Mouse (Mus musculus) cortical plate, adult 2 months (tissue): Measurements from ENCODE around the gene Pard3b. TPM values are rescaled to one million over a fixed set of nuclear protein-coding genes. Genes with fewer than 3 reads are reported as not detected.

Experiments used
- H3K27ac ChIP-seq: fragments of 200-500 bp; 2 replicates; pipeline ENCODE4 v1.5.1; 2012; ENCODE audit warnings: low read length, control low read depth, inconsistent platforms; ENCODE audit not compliant: insufficient read depth
- H3K4me1 ChIP-seq: fragments of 200-500 bp; 2 replicates; pipeline ENCODE4 v1.6.1; 2011; ENCODE audit warnings: low read length; ENCODE audit not compliant: control insufficient read depth, insufficient read depth
- H3K4me3 ChIP-seq: fragments of 200-500 bp; 2 replicates; pipeline ENCODE4 v1.5.1; 2011; ENCODE audit warnings: mild to moderate bottlenecking, low read length, control low read depth; ENCODE audit not compliant: insufficient read depth
- CTCF ChIP-seq: fragments of 200-500 bp; IDR thresholded peaks from 2 replicates; pipeline ENCODE4 v1.5.1; 2011; ENCODE audit warnings: mild to moderate bottlenecking, control low read depth, low read length; ENCODE audit not compliant: insufficient read depth; ENCODE audit errors: extremely low read depth
- POLR2A ChIP-seq: fragments of 200-500 bp; IDR thresholded peaks from 2 replicates; pipeline ENCODE4 v1.6.1; 2011; ENCODE audit warnings: mild to moderate bottlenecking, low read length, control low read depth; ENCODE audit not compliant: insufficient read depth; ENCODE audit errors: extremely low read depth
- polyA plus RNA-seq: library from polyadenylated mRNA; depleted of rRNA; stranded (reverse); fragments of >200 nt; gene quantifications from 2 replicates; pipeline ENCODE4 v1.2.3, GENCODE M21; 2012

Pard3b gene
- polyA plus RNA-seq, 1 experiment = 1.3 TPM

GRCm38 (mm10) chr1:61657760-61658159 is 19.1 kb downstream of the Pard3b start:
- H3K4me3 ChIP-seq = no peak overlapping the region
- TF ChIP-seq POLR2A (no peak), CTCF (no peak)

DNA sequence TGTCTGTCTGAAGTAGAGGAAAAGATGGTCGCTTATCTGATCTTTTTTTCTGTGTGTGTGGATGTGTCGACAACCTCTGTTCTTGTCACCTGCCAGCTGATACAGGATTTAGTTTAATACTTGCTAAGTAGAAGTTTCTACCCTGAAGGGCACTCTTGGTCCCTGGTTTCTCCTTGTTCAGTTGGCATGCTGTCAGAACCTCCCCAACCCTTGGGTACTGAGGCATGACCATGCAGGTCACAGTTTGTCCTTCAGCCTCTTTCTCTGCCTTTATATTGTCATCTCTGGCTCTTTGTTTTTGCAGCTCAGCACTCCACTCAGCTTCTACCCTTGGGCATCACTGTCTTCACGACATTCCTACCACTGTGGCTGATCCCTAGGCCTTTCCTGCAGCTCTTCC is 21.3 kb downstream of the Pard3b start:
- no peaks in the 10 kb centered on the region for H3K4me1 ChIP-seq
- no peak overlapping the region for H3K4me3 ChIP-seq
- H3K27ac ChIP-seq = no peak overlapping the region
- TF ChIP-seq POLR2A (no peak), CTCF (no peak)

More at GRCm38 (mm10) chr1:61657760-61658159, 19.1 kb downstream of the Pard3b start:
- Histone ChIP-seq H3K27ac (no peak overlapping the region), H3K4me1 (no peaks in the 10 kb centered on the region)

GRCm38 (mm10) chr1:61685221-61685814 is 46.7 kb downstream of the Pard3b start:
- Histone ChIP-seq H3K4me1 (no peaks in the 10 kb centered on the region), H3K4me3 (no peak overlapping the region), H3K27ac (no peak overlapping the region)
- TF ChIP-seq POLR2A = no peak
- no peak for TF ChIP-seq CTCF

GRCm38 (mm10) chr1:61685921-61686320 is 47.3 kb downstream of the Pard3b start:
- Histone ChIP-seq H3K4me1 (no peaks in the 10 kb centered on the region), H3K27ac (no peak overlapping the region), H3K4me3 (no peak overlapping the region)
- TF ChIP-seq POLR2A (no peak), CTCF (no peak)

DNA sequence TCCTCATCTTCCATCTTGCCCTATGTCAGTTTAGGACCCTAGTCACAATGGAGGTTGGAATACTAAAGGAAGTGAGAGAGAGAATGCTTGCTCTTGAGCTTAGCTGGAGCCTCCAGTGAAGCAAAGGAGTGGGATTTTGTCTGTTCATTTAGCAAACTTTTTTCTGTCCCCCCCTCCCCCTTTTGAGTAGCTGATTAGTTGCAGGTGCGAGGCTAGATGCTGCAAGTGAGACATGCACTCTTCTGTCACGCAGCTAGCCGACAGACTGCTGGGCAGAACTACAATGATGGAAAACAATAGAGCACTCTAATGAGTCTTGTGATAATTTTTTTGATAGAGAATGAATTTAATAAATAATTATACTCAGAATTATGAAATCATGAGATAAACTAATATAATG is 49.7 kb downstream of the Pard3b start:
- Histone ChIP-seq H3K4me3 (no peak overlapping the region), H3K27ac (no peak overlapping the region)
- TF ChIP-seq POLR2A (no peak), CTCF (no peak)

DNA sequence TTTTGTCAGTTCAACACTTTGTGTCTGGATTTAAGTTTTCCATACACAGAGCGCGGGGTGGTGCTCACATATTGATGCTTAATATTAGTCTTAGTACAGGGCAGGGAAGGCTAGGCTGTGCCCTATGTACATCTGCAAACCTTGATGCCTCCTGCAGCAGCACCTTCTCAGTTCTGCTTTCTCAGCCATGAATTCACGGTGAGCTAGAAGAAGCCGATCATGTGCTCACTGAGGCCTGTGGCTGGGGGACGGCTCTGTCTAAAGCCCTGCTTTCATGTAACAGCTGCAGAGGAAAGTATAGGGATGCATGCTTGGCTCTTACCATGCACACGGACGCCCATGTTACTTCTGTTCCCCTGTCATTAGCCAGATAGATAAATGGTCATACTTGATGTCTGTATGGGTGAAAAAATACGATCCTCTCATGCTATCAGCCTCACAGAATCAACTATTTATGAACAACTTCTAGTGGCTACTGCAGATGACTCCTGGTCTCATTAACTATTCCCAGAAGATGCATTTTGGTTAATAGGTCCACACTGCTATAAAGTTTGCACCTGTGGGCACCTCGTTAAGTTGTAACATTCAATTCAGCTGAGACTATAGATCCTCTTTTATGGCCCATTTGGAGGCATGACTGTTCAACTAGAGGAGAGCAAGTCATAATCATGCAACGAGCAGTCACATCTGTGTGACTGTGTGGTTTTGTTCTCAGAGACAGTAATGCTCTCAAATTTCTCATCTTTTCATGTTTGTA is 60.0 kb downstream of the Pard3b start:
- Histone ChIP-seq H3K4me3 (no peak overlapping the region), H3K4me1 (no peaks in the 10 kb centered on the region; the same call in 1 of the 2 replicates), H3K27ac (no peak overlapping the region)
- TF ChIP-seq CTCF = no peak
- no peak for TF ChIP-seq POLR2A

More for the DNA sequence above, 49.7 kb downstream of the Pard3b start:
- no peaks in the 10 kb centered on the region for H3K4me1 ChIP-seq

GRCm38 (mm10) chr1:61709812-61710211 is 71.2 kb downstream of the Pard3b start:
- Histone ChIP-seq H3K27ac (no peak overlapping the region), H3K4me1 (no peaks in the 10 kb centered on the region), H3K4me3 (no peak overlapping the region)
- TF ChIP-seq POLR2A = no peak
- TF ChIP-seq CTCF = no peak

DNA sequence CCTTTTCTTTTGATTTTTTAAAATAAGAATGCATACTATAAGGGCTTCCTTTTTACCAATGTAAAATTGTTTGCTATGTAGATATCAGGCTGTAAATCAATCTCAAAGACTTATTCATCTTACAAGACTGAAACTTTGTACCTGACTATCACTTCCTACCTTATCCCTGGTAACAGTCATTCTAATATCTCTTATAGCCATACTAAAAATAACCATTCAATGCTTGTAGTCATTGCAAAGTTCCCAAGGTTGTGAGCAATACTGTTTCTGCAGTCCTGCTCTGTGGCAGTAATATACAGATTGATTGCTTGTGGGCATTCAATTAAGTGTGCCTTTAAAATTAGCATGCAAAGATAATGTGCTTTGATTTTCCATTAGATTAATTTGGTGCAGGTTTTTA is 72.9 kb downstream of the Pard3b start:
- H3K27ac ChIP-seq = no peak overlapping the region
- TF ChIP-seq CTCF = no peak
- TF ChIP-seq POLR2A = no peak
- no peaks in the 10 kb centered on the region for H3K4me1 ChIP-seq
- H3K4me3 ChIP-seq = no peak overlapping the region

DNA sequence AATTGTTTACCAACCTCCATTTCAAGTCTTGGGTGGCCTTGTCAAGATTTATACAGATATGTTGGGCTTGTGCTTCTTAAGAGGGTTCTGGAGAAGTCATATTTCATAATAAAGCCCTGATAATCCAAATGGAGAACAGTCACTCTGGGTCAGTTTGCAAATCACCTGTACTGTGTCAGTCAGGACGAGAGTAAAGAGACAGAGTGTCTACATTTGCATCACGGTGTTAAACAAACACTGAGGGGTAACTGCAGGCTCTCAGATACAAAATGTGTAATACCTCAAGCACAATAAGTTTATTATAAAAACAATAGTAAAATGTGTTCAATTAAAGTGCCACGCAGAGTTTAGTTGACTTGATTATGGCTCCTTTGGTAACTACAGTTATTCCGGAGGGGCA is 91.0 kb downstream of the Pard3b start:
- no peaks in the 10 kb centered on the region for H3K4me1 ChIP-seq
- H3K4me3 ChIP-seq = no peak overlapping the region
- TF ChIP-seq CTCF = no peak
- no peak for TF ChIP-seq POLR2A
- H3K27ac ChIP-seq = no peak overlapping the region

GRCm38 (mm10) chr1:61736550-61736949 is 97.9 kb downstream of the Pard3b start:
- no peaks in the 10 kb centered on the region for H3K4me1 ChIP-seq
- no peak for TF ChIP-seq CTCF
- no peak overlapping the region for H3K4me3 ChIP-seq

More at GRCm38 (mm10) chr1:61736550-61736949, 97.9 kb downstream of the Pard3b start:
- no peak overlapping the region for H3K27ac ChIP-seq
